Mouse (Mus musculus): ENCODE data around the gene Stab1. TPM values are rescaled to one million over a fixed set of nuclear protein-coding genes. Genes with fewer than 3 reads are reported as not detected.

The Stab1 gene
- polyA plus RNA-seq, 1 experiment from 2014 or later: 241 TPM

DNA sequence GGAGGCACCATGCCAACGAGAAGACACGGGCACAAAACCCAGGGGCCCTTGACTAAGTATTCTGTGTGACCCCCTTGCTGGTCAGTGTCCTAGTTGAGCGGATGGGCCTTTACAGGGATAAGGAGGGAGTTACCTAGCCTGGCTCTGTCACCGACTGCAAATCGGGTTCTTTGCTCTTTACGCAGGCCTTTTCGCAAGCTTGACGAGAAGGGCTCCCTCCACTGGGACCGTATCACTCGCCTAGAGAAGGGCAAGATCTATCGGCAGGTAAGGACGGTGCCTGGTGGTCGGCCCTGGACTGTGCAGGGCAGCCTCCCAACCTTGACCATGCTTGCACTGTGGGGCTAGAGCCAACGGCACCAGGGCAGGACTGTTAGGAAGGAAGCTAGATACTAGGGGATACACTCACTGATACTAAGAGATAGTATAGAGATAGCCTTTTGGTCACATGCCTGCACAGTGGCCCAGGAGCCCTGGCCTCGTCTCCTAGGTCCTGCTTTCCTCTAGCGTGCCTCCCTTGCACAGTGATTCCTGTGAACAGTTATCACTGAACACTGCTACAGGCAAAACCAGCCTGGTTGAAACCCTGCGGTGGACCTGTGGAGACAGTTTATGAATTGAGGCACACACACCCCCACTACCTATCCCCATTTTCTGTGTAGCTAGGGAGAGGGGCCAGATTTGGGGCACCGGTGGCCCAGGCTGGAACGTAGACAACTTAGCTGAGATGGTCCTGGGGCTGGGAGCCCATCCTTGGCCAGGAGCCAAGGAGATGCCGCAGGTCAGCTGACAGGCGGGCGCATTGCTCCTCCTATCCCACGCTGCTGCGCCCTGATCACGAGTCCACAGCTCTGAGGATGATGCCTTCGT is 31.8 kb downstream of the Stab1 start:
- H3K36me3 ChIP-seq (ENCODE audit: inconsistent target): peaks cover 55% of the 10 kb centered on the region
- no peak overlapping the region for H3K27ac ChIP-seq
- H3K79me2 ChIP-seq (ENCODE audit: inconsistent target): peaks cover 25% of the 10 kb centered on the region
- 93% methylated on average over 26 of the region's 26 CpGs for WGBS (ENCODE audit: missing documents)
- H3K4me3 ChIP-seq (ENCODE audit: inconsistent target): no peak overlapping the region

GRCm38 (mm10) chr14:31135495-31136410 is 32.7 kb downstream of the Stab1 start:
- peaks cover 30% of the 10 kb centered on the region for H3K79me2 ChIP-seq (ENCODE audit: inconsistent target)
- WGBS (ENCODE audit: missing documents): 97% methylated on average over 32 of the region's 34 CpGs
- H3K4me3 ChIP-seq (ENCODE audit: inconsistent target): no peak overlapping the region
- H3K36me3 ChIP-seq (ENCODE audit: inconsistent target): peaks cover 46% of the 10 kb centered on the region
- no peak overlapping the region for H3K27ac ChIP-seq

DNA sequence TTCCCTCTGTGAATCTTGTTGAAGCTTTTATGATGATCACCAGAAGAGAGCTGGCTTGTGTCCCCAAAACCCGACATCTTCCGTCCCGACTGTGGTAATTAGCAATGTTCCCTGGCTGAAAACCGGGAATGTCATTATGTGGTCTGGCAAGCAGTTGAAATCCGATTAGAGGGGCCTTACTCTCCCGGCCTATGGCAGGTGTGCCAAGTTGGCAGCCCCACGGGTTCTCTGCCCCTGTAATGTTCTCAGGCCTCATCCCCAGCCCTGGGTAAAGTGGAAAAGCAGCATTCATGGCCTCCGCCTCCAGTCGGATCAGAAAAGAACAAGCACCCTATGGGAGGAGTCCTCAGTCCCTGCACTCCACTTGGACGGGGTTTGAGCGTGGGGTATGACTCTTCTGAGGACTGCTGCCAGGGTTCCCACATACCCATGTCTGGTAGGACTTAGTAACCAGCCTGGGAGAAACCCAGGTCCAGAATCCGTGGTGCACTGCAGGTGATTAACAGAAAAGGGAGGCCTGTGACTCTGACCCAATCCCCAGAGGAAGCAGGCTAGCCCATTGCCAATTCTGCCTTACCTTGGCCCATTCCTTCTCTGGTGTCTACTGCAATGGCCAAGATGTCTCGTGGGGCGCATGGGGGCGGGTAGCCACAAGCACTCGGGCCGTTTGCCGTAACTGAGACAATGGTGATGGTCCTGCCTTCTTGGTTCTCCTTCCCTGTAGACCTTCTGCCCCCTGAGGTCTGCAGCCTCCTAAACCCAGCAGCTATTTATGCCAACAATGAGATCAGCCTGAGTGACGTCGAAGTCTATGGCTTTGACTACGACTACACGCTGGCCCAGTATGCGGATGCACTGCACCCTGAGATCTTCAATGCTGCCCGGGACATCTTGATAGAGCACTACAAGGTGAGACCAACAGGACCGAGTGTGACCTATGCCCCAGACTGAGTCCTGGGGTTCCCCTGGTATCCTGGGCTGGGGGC is 34.1 kb downstream of the Stab1 start:
- no peak overlapping the region for H3K27ac ChIP-seq
- peaks cover 31% of the 10 kb centered on the region for H3K36me3 ChIP-seq (ENCODE audit: inconsistent target)
- no peak overlapping the region for H3K4me3 ChIP-seq (ENCODE audit: inconsistent target)
- peaks cover 30% of the 10 kb centered on the region for H3K79me2 ChIP-seq (ENCODE audit: inconsistent target)
- WGBS (ENCODE audit: missing documents): 97% methylated on average over 25 of the region's 25 CpGs

DNA sequence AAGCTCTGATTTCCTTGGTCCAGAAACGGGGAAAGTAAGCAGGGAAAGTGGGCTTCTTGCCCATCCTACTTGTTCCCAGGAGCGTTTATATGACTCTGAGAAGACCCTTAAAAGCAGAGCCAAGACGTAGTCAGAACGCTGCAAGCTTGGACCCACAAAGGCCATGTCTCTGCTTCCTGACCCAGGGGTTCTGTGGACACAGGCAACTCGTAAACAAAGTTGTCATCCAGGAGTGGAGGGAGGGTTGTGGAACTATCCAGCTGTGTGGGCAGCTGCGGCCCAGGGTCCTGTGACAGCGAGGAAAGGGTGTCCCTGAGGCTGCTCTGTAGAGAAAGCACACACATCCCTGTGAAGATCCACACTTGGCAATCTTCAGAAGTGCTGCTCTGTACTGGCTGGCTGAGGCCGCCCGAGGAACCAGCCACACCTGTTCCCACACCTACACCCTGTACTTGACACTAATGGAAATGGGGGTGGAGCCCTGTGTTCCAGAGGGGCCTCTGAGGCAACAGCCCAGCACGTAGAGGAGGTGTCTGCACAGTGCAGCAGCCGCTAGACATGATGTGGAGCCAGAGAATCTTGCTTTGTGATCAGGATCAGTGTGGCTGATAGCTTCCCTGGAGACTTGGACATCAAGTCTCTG is 35.3 kb downstream of the Stab1 start:
- peaks cover 23% of the 10 kb centered on the region; the same call in 1 of the 2 replicates for H3K36me3 ChIP-seq (ENCODE audit: inconsistent target)
- 91% methylated on average over 11 of the region's 11 CpGs for WGBS (ENCODE audit: missing documents)
- H3K27ac ChIP-seq: no peak overlapping the region
- peaks cover 35% of the 10 kb centered on the region for H3K79me2 ChIP-seq (ENCODE audit: inconsistent target)
- no peak overlapping the region for H3K4me3 ChIP-seq (ENCODE audit: inconsistent target)

- 96% methylated on average over 6 of the region's 7 CpGs for WGBS (ENCODE audit: missing documents)
- Histone ChIP-seq H3K79me2 (ENCODE audit: inconsistent target) (peaks cover 41% of the 10 kb centered on the region), H3K27ac (no peak overlapping the region), H3K4me3 (ENCODE audit: inconsistent target) (peak overlapping the region; percentile 64), H3K36me3 (ENCODE audit: inconsistent target) (peaks cover 23% of the 10 kb centered on the region; the same call in 1 of the 2 replicates)
These were observed 35.9 kb downstream of the Stab1 start for GRCm38 (mm10) chr14:31132491-31132975.

DNA sequence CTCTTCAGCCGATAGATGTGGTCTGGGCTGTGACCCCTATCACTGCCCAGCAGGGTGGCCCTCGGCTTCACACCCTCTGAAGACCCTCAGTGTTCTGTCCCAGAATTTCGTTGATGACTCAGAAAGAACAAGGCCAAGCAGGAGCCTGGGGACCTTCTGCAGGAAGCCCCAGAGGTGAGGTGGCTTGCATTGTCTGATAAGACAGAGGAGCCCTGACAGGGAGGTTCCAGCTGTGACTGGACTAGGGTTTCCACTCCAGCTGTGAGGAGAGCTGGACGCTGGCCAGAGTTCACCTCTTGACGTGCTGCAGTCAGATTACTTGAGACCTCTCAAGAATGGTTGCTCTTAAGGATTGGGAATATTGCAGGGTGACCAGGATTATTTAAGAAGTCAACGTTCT is 36.4 kb downstream of the Stab1 start:
- H3K4me3 ChIP-seq (ENCODE audit: inconsistent target): peak overlapping the region; percentile 64
- 51% methylated on average over 5 of the region's 6 CpGs for WGBS (ENCODE audit: missing documents)
- peaks cover 19% of the 10 kb centered on the region; the same call in 1 of the 2 replicates for H3K36me3 ChIP-seq (ENCODE audit: inconsistent target)
- peak overlapping the region; percentile 52; the same call in 1 of the 2 replicates for H3K27ac ChIP-seq
- peaks cover 46% of the 10 kb centered on the region for H3K79me2 ChIP-seq (ENCODE audit: inconsistent target)

GRCm38 (mm10) chr14:31131272-31131821 is 37.1 kb downstream of the Stab1 start:
- Histone ChIP-seq H3K4me3 (ENCODE audit: inconsistent target) (peak overlapping the region; percentile 64), H3K27ac (peak overlapping the region; percentile 52)
- WGBS (ENCODE audit: missing documents): 7% methylated on average over 38 of the region's 43 CpGs

GRCm38 (mm10) chr14:31130236-31131220 is 37.9 kb downstream of the Stab1 start, which contains the start of gene Nt5dc2:
Gene Nt5dc2, plus strand, starts transcription at chr14:31131053.
- H3K79me2 ChIP-seq (ENCODE audit: inconsistent target): peaks cover 61% of the 10 kb centered on the region
- H3K27ac ChIP-seq: peak within 1 kb of the TSS; percentile 52
- H3K36me3 ChIP-seq (ENCODE audit: inconsistent target): 0 out of 2 replicates have a peak, but pooled peaks cover 5% of the 10 kb centered on the region
- 13% methylated on average over 39 of the region's 63 CpGs for WGBS (ENCODE audit: missing documents)
- peak within 1 kb of the TSS; percentile 64 for H3K4me3 ChIP-seq (ENCODE audit: inconsistent target)

More at GRCm38 (mm10) chr14:31131272-31131821, 37.1 kb downstream of the Stab1 start:
- H3K79me2 ChIP-seq (ENCODE audit: inconsistent target): peaks cover 52% of the 10 kb centered on the region
- peaks cover 12% of the 10 kb centered on the region; the same call in 1 of the 2 replicates for H3K36me3 ChIP-seq (ENCODE audit: inconsistent target)

DNA sequence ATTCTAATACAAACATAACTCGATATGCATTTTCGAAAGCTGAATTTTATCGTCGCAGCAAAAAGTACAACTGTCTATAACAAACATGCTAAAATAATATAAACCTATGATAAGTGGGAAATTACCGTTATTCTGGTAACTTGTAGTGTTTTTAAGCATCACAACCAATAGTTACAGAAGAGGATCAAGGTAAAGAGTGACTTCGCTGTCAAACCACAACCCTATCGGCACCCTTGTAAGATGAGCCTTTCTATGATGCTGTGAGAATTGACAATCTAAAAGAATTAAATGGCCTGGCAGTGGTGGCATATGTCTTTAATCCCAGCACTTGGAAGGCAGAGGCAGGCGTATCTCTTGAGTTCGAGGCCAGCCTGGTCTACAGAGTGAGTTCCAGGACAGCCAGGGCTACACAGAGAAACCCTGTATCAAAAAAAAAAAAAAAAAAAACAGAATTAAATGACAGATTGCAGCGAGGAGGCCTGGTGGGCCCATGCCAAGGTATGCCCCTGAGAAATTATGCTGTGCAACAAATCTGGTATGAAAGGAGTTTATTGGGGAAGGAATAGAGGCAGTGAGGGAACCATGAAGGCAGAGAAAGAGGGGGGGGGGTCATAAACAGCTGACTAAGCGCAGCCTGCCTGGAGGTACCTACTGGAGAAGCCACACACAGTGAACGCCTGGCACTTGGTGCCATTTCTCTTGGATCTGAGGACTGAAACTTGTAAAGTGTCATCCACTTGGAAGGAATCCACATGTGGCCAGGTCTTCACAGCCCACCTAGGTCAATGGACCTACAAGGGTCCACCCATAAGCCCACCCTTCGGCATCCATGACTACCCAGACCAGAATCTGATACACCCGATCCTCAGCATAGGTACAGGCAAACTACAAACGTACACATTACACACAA is 38.9 kb downstream of the Stab1 start:
- Histone ChIP-seq H3K79me2 (ENCODE audit: inconsistent target) (peaks cover 70% of the 10 kb centered on the region), H3K36me3 (ENCODE audit: inconsistent target) (no peaks in the 10 kb centered on the region), H3K27ac (0 out of 2 replicates have a peak overlapping the region, but pooled peaks have one; percentile 17), H3K4me3 (ENCODE audit: inconsistent target) (peak overlapping the region; percentile 89)
- 63% methylated on average over 15 of the region's 15 CpGs for WGBS (ENCODE audit: missing documents)

- peaks cover 75% of the 10 kb centered on the region for H3K79me2 ChIP-seq (ENCODE audit: inconsistent target)
- under 1% methylated on average over 29 of the region's 33 CpGs for WGBS (ENCODE audit: missing documents)
- H3K27ac ChIP-seq: peak within 1 kb of the TSS; percentile 92
- peak within 1 kb of the TSS; percentile 89 for H3K4me3 ChIP-seq (ENCODE audit: inconsistent target)
- peaks cover 6% of the 10 kb centered on the region; the same call in 1 of the 2 replicates for H3K36me3 ChIP-seq (ENCODE audit: inconsistent target)
These were observed 39.6 kb downstream of the Stab1 start, which contains the start of gene Smim4 for GRCm38 (mm10) chr14:31128826-31129219. Gene Smim4, minus strand, starts transcription at chr14:31128956.
